Mouse (Mus musculus): ENCODE measurements at regions not wholly inside any gene's neighbourhood (a gene's known extent, or its start where the extent isn't known, plus 50 kb on each side); places are given as distances from the start of the nearest gene placed in this dataset.

GRCm38 (mm10) chr4:101355431-101356092 is 63.5 kb upstream of the Ak4 start:
- TF ChIP-seq MYOG (IDR thresholded peaks at IDR 0.05; ENCODE audit: control insufficient read depth, extremely low read depth, insufficient read length) (no peak), MYOD1 (IDR thresholded peaks at IDR 0.05; ENCODE audit: control insufficient read depth, insufficient read length, low read depth) (no peak), CEBPB (IDR thresholded peaks at IDR 0.05; ENCODE audit: low read depth) (no peak), MAX (IDR thresholded peaks at IDR 0.05) (no peak), USF1 (IDR thresholded peaks at IDR 0.05; ENCODE audit: low read depth) (no peak), FOSL1 (IDR thresholded peaks at IDR 0.05; ENCODE audit: insufficient read depth, low read length, poor library complexity, severe bottlenecking) (no peak), CTCF (IDR thresholded peaks at IDR 0.05; ENCODE audit: control insufficient read depth, insufficient read depth, insufficient read length) (no peak)

GRCm38 (mm10) chr4:101354951-101355350 is 64.1 kb upstream of the Ak4 start:
- no peak overlapping the region for H3ac ChIP-seq (ENCODE audit: control insufficient read depth, insufficient read length, low read depth)
- no peaks in the 10 kb centered on the region for H3K79me3 ChIP-seq (ENCODE audit: low read depth)
- no peak overlapping the region for H3K4me3 ChIP-seq (ENCODE audit: insufficient read depth, poor library complexity, severe bottlenecking)
- TF ChIP-seq CTCF (IDR thresholded peaks at IDR 0.05; ENCODE audit: control insufficient read depth, insufficient read depth, insufficient read length) = no peak
- TF ChIP-seq USF1 (IDR thresholded peaks at IDR 0.05; ENCODE audit: low read depth) = no peak
- TF ChIP-seq CEBPB (IDR thresholded peaks at IDR 0.05; ENCODE audit: low read depth) = no peak
- no peak for TF ChIP-seq FOSL1 (IDR thresholded peaks at IDR 0.05; ENCODE audit: insufficient read depth, low read length, poor library complexity, severe bottlenecking)
- no peak for TF ChIP-seq MYOD1 (IDR thresholded peaks at IDR 0.05; ENCODE audit: control insufficient read depth, insufficient read length, low read depth)
- no peak for TF ChIP-seq MAX (IDR thresholded peaks at IDR 0.05)
- TF ChIP-seq MYOG (IDR thresholded peaks at IDR 0.05; ENCODE audit: control insufficient read depth, extremely low read depth, insufficient read length) = no peak
- H3K27me3 ChIP-seq (ENCODE audit: control insufficient read depth, insufficient read depth, insufficient read length) = peaks cover 4% of the 10 kb centered on the region
- H3K36me3 ChIP-seq (ENCODE audit: control insufficient read depth, insufficient read depth) = no peaks in the 10 kb centered on the region
- H3K79me2 ChIP-seq (ENCODE audit: control insufficient read depth, insufficient read depth) = no peaks in the 10 kb centered on the region

More at GRCm38 (mm10) chr4:101355431-101356092, 63.5 kb upstream of the Ak4 start:
- Histone ChIP-seq H3K4me3 (ENCODE audit: insufficient read depth, poor library complexity, severe bottlenecking) (peak overlapping the region; percentile 41), H3K36me3 (ENCODE audit: control insufficient read depth, insufficient read depth) (no peaks in the 10 kb centered on the region), H3K79me3 (ENCODE audit: low read depth) (no peaks in the 10 kb centered on the region), H3K27me3 (ENCODE audit: control insufficient read depth, insufficient read depth, insufficient read length) (peaks cover 4% of the 10 kb centered on the region), H3ac (ENCODE audit: control insufficient read depth, insufficient read length, low read depth) (peak overlapping the region; percentile 66), H3K79me2 (ENCODE audit: control insufficient read depth, insufficient read depth) (no peaks in the 10 kb centered on the region)

DNA sequence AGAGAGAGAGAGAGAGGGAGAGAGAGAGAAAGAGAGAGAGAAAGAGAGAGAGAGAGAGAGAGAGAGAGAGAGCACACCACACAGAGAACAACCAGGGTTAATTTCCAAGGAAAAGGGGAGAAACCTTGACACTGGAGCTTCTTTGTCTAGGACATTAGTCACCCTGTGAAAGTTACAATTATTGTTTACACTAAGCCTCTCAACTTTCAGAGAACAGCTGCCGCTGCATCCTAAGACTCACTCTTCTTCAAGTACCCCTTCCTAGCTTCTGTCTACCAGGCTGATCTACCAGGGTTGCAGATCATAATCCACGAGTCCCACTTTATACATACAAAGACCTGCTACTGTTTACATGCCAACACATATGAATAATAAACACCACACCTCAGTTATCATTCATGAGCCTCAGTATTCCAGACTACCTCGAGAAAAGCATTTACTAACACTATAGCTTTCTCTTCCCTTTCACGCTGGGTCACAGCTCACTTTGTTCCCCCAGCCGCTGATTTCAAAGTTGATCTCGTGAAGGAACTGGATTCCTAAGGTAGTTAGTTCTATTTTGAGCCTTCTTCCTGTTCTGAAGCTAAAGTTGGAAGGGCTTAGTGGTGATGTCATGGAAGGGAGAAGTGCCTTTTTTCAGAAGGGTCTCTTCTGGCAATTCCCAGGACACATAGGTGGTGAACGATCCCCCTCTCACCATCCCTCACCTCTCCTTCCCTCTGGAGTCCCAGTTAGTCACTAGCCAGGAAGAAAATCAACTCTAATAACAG is 64.8 kb upstream of the Ak4 start:
- Histone ChIP-seq H3K79me3 (ENCODE audit: low read depth) (no peaks in the 10 kb centered on the region), H3K36me3 (ENCODE audit: control insufficient read depth, insufficient read depth) (no peaks in the 10 kb centered on the region), H3K4me3 (ENCODE audit: insufficient read depth, poor library complexity, severe bottlenecking) (no peak overlapping the region), H3ac (ENCODE audit: control insufficient read depth, insufficient read length, low read depth) (no peak overlapping the region), H3K79me2 (ENCODE audit: control insufficient read depth, insufficient read depth) (no peaks in the 10 kb centered on the region), H3K27me3 (ENCODE audit: control insufficient read depth, insufficient read depth, insufficient read length) (peaks cover 2% of the 10 kb centered on the region)
- TF ChIP-seq MYOG (IDR thresholded peaks at IDR 0.05; ENCODE audit: control insufficient read depth, extremely low read depth, insufficient read length) = no peak
- no peak for TF ChIP-seq MAX (IDR thresholded peaks at IDR 0.05)
- TF ChIP-seq CTCF (IDR thresholded peaks at IDR 0.05; ENCODE audit: control insufficient read depth, insufficient read depth, insufficient read length) = no peak
- TF ChIP-seq MYOD1 (IDR thresholded peaks at IDR 0.05; ENCODE audit: control insufficient read depth, insufficient read length, low read depth) = peak; percentile 48

- no peaks in the 10 kb centered on the region for H3K36me3 ChIP-seq (ENCODE audit: control insufficient read depth, insufficient read depth)
- no peaks in the 10 kb centered on the region for H3K79me3 ChIP-seq (ENCODE audit: low read depth)
- H3ac ChIP-seq (ENCODE audit: control insufficient read depth, insufficient read length, low read depth) = no peak overlapping the region
- no peak for TF ChIP-seq MYOD1 (IDR thresholded peaks at IDR 0.05; ENCODE audit: control insufficient read depth, insufficient read length, low read depth)
- TF ChIP-seq MYOG (IDR thresholded peaks at IDR 0.05; ENCODE audit: control insufficient read depth, extremely low read depth, insufficient read length) = no peak
- TF ChIP-seq USF1 (IDR thresholded peaks at IDR 0.05; ENCODE audit: low read depth) = no peak
- no peak for TF ChIP-seq CEBPB (IDR thresholded peaks at IDR 0.05; ENCODE audit: low read depth)
- TF ChIP-seq FOSL1 (IDR thresholded peaks at IDR 0.05; ENCODE audit: insufficient read depth, low read length, poor library complexity, severe bottlenecking) = no peak
- no peak for TF ChIP-seq CTCF (IDR thresholded peaks at IDR 0.05; ENCODE audit: control insufficient read depth, insufficient read depth, insufficient read length)
- TF ChIP-seq MAX (IDR thresholded peaks at IDR 0.05) = no peak
- H3K4me3 ChIP-seq (ENCODE audit: insufficient read depth, poor library complexity, severe bottlenecking) = no peak overlapping the region
- no peaks in the 10 kb centered on the region for H3K79me2 ChIP-seq (ENCODE audit: control insufficient read depth, insufficient read depth)
- no peaks in the 10 kb centered on the region for H3K27me3 ChIP-seq (ENCODE audit: control insufficient read depth, insufficient read depth, insufficient read length)
Observed at GRCm38 (mm10) chr4:101352178-101352577, 66.9 kb upstream of the Ak4 start.

DNA sequence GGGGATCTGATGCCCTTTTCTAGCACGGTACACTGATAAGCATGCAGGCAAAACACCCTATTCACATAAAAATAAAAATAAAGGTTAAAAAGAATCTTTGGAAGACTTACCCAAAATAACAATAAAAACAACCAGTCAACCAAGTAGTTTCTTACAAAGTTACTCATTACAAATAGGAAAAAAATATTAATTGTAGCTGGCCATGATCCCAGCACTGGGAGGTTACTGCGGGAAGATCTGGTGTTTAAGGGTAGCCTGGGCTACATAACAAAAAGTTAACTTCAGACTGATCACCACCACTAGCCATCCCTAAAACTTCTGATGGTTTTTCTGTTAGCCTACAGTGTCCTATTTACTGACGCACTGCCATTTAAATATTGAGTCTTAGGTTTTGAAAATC is 67.4 kb upstream of the Ak4 start:
- H3K36me3 ChIP-seq (ENCODE audit: control insufficient read depth, insufficient read depth) = no peaks in the 10 kb centered on the region
- H3ac ChIP-seq (ENCODE audit: control insufficient read depth, insufficient read length, low read depth) = no peak overlapping the region
- TF ChIP-seq CEBPB (IDR thresholded peaks at IDR 0.05; ENCODE audit: low read depth) = no peak
- no peak for TF ChIP-seq MYOD1 (IDR thresholded peaks at IDR 0.05; ENCODE audit: control insufficient read depth, insufficient read length, low read depth)
- no peak for TF ChIP-seq FOSL1 (IDR thresholded peaks at IDR 0.05; ENCODE audit: insufficient read depth, low read length, poor library complexity, severe bottlenecking)
- no peak for TF ChIP-seq MAX (IDR thresholded peaks at IDR 0.05)
- no peak for TF ChIP-seq CTCF (IDR thresholded peaks at IDR 0.05; ENCODE audit: control insufficient read depth, insufficient read depth, insufficient read length)
- TF ChIP-seq USF1 (IDR thresholded peaks at IDR 0.05; ENCODE audit: low read depth) = no peak
- no peak for TF ChIP-seq MYOG (IDR thresholded peaks at IDR 0.05; ENCODE audit: control insufficient read depth, extremely low read depth, insufficient read length)
- no peaks in the 10 kb centered on the region for H3K79me2 ChIP-seq (ENCODE audit: control insufficient read depth, insufficient read depth)
- no peaks in the 10 kb centered on the region for H3K79me3 ChIP-seq (ENCODE audit: low read depth)
- no peaks in the 10 kb centered on the region for H3K27me3 ChIP-seq (ENCODE audit: control insufficient read depth, insufficient read depth, insufficient read length)
- H3K4me3 ChIP-seq (ENCODE audit: insufficient read depth, poor library complexity, severe bottlenecking) = no peak overlapping the region

Measured in C2C12 (cell line).